Mouse (Mus musculus): ENCODE measurements around the gene Lrrc4c. TPM values are rescaled to one million over a fixed set of nuclear protein-coding genes. Genes with fewer than 3 reads are reported as not detected.

Lrrc4c gene
- polyA plus RNA-seq, 1 experiment from 2014 or later, result 0.49 TPM

DNA sequence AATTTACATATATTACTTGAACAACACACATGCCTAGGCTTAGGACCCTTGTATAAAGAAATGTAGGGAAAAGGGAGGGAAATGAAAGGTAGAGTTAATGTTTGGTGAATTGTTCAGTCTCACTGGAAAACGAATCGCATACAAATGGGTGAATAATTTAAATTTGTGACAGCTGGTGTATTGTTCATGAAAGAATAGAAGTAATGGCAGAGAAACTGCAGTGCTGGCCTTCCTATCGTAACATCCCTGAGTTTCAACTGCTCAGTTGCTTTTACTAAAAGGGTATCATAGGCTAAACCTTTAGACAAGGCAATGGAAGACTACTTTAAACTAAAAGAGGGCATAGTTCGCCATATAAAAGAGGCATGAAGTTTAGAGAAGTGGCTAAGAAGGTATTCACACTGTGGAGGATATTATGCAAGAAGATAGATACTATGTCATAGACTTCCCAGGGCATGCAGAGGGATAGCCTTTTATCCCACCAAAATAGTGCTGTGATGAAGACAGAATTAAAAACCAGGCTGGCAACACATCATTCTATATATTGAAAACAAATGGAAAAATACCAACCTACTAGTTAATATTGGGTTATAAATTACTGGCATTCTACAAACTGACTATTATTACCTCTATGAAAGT is 879.1 kb downstream of the Lrrc4c start:
- no peak overlapping the region for H3K4me3 ChIP-seq (ENCODE audit: low read length)
- no peaks in the 10 kb centered on the region for H3K36me3 ChIP-seq (ENCODE audit: control insufficient read depth, insufficient read depth, low read length)
- ATAC-seq (ENCODE audit: low read depth), result no peak
- H3K9me3 ChIP-seq (ENCODE audit: control insufficient read depth, low read length), result no peaks in the 10 kb centered on the region
- H3K9ac ChIP-seq (ENCODE audit: low read length), result no peak overlapping the region
- H3K4me2 ChIP-seq (ENCODE audit: low read depth, low read length), result no peak overlapping the region
- H3K27me3 ChIP-seq (ENCODE audit: control insufficient read depth, insufficient read depth, low read depth, low read length), result no peaks in the 10 kb centered on the region
- H3K4me1 ChIP-seq (replicated peaks; ENCODE audit: control insufficient read depth, insufficient read depth, low read length), result no peaks in the 10 kb centered on the region
- 71% methylated on average over 4 of the region's 4 CpGs for WGBS
- H3K27ac ChIP-seq (ENCODE audit: low read length), result no peak overlapping the region

- no peak overlapping the region for H3K4me2 ChIP-seq (ENCODE audit: low read depth, low read length)
- ATAC-seq (ENCODE audit: low read depth), result no peak
- no peak overlapping the region for H3K27ac ChIP-seq (ENCODE audit: low read length)
- no peak overlapping the region for H3K4me3 ChIP-seq (ENCODE audit: low read length)
- no peaks in the 10 kb centered on the region for H3K9me3 ChIP-seq (ENCODE audit: control insufficient read depth, low read length)
- H3K27me3 ChIP-seq (ENCODE audit: control insufficient read depth, insufficient read depth, low read depth, low read length), result no peaks in the 10 kb centered on the region
- WGBS, result 64% methylated on average over 3 of the region's 3 CpGs
- no peak overlapping the region for H3K9ac ChIP-seq (ENCODE audit: low read length)
- no peaks in the 10 kb centered on the region for H3K4me1 ChIP-seq (replicated peaks; ENCODE audit: control insufficient read depth, insufficient read depth, low read length)
- no peaks in the 10 kb centered on the region for H3K36me3 ChIP-seq (ENCODE audit: control insufficient read depth, insufficient read depth, low read length)
These were observed 915.0 kb downstream of the Lrrc4c start for GRCm38 (mm10) chr2:97232966-97233365.

GRCm38 (mm10) chr2:97234074-97234473 is 916.1 kb downstream of the Lrrc4c start:
- H3K9me3 ChIP-seq (ENCODE audit: control insufficient read depth, low read length), result no peaks in the 10 kb centered on the region
- no peak for ATAC-seq (ENCODE audit: low read depth)
- 52% methylated on average over 1 of the region's 1 CpGs for WGBS

DNA sequence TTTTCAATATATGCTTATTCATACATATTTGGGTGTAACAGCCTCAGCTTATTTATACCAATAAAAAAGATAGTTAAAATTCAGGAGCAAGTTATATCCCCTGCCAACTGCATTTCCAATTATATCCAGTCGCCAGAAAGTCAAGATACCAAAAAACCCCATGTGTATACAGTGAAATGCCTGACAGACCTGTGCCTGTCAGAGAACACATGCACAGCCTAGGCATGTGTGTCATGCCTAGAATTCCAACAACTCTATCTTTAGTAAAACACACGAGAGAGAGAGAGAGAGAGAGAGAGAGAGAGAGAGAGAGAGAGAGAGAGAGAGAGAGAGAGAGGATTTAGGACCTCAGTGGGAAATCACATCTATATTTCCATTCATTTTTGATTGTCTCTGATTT is 956.7 kb downstream of the Lrrc4c start:
- ATAC-seq (ENCODE audit: low read depth), result no peak

More at GRCm38 (mm10) chr2:97234074-97234473, 916.1 kb downstream of the Lrrc4c start:
- H3K4me3 ChIP-seq (ENCODE audit: low read length), result no peak overlapping the region
- no peaks in the 10 kb centered on the region for H3K4me1 ChIP-seq (replicated peaks; ENCODE audit: control insufficient read depth, insufficient read depth, low read length)
- H3K4me2 ChIP-seq (ENCODE audit: low read depth, low read length), result no peak overlapping the region
- H3K27ac ChIP-seq (ENCODE audit: low read length), result no peak overlapping the region
- no peaks in the 10 kb centered on the region for H3K36me3 ChIP-seq (ENCODE audit: control insufficient read depth, insufficient read depth, low read length)
- H3K27me3 ChIP-seq (ENCODE audit: control insufficient read depth, insufficient read depth, low read depth, low read length), result no peaks in the 10 kb centered on the region
- H3K9ac ChIP-seq (ENCODE audit: low read length), result no peak overlapping the region

GRCm38 (mm10) chr2:97284986-97285385 is 967.0 kb downstream of the Lrrc4c start:
- no peak overlapping the region for H3K27ac ChIP-seq (ENCODE audit: low read length)
- no peak overlapping the region for H3K9ac ChIP-seq (ENCODE audit: low read length)
- H3K4me2 ChIP-seq (ENCODE audit: low read depth, low read length), result no peak overlapping the region
- H3K4me1 ChIP-seq (replicated peaks; ENCODE audit: control insufficient read depth, insufficient read depth, low read length), result no peaks in the 10 kb centered on the region
- no peaks in the 10 kb centered on the region for H3K27me3 ChIP-seq (ENCODE audit: control insufficient read depth, insufficient read depth, low read depth, low read length)
- H3K36me3 ChIP-seq (ENCODE audit: control insufficient read depth, insufficient read depth, low read length), result no peaks in the 10 kb centered on the region
- no peak overlapping the region for H3K4me3 ChIP-seq (ENCODE audit: low read length)
- H3K9me3 ChIP-seq (ENCODE audit: control insufficient read depth, low read length), result no peaks in the 10 kb centered on the region
- ATAC-seq (ENCODE audit: low read depth), result no peak

More for the DNA sequence above, 956.7 kb downstream of the Lrrc4c start:
- Histone ChIP-seq H3K4me2 (ENCODE audit: low read depth, low read length) (no peak overlapping the region), H3K4me1 (replicated peaks; ENCODE audit: control insufficient read depth, insufficient read depth, low read length) (no peaks in the 10 kb centered on the region), H3K27ac (ENCODE audit: low read length) (no peak overlapping the region), H3K9ac (ENCODE audit: low read length) (no peak overlapping the region), H3K4me3 (ENCODE audit: low read length) (no peak overlapping the region), H3K9me3 (ENCODE audit: control insufficient read depth, low read length) (no peaks in the 10 kb centered on the region), H3K27me3 (ENCODE audit: control insufficient read depth, insufficient read depth, low read depth, low read length) (no peaks in the 10 kb centered on the region), H3K36me3 (ENCODE audit: control insufficient read depth, insufficient read depth, low read length) (no peaks in the 10 kb centered on the region)
- 36% methylated on average over 2 of the region's 2 CpGs for WGBS

GRCm38 (mm10) chr2:97294216-97294615 is 976.2 kb downstream of the Lrrc4c start:
- Histone ChIP-seq H3K9ac (ENCODE audit: low read length) (no peak overlapping the region), H3K27me3 (ENCODE audit: control insufficient read depth, insufficient read depth, low read depth, low read length) (no peaks in the 10 kb centered on the region), H3K4me3 (ENCODE audit: low read length) (no peak overlapping the region), H3K27ac (ENCODE audit: low read length) (no peak overlapping the region), H3K4me2 (ENCODE audit: low read depth, low read length) (no peak overlapping the region), H3K36me3 (ENCODE audit: control insufficient read depth, insufficient read depth, low read length) (no peaks in the 10 kb centered on the region), H3K9me3 (ENCODE audit: control insufficient read depth, low read length) (no peaks in the 10 kb centered on the region), H3K4me1 (replicated peaks; ENCODE audit: control insufficient read depth, insufficient read depth, low read length) (no peaks in the 10 kb centered on the region)
- WGBS, result 77% methylated on average over 3 of the region's 3 CpGs
- no peak for ATAC-seq (ENCODE audit: low read depth)

DNA sequence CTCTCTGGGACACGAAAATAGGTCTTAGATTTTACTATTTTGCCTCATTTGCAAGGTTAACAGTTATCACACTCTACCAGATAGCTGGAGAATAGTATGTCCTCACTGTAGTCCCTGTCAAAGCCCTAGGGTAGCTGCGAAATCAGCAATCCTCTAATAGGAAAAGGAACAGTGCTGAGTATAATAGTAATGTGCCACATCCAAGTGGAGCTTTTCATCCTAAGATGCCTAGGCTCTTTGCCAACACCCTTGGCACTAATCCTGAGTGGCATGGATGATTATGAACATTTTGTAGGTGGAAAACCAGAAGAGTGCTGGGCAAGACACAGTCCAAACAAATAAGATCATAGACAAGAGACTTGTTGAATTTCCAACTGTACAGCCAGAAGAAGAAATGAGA is 981.7 kb downstream of the Lrrc4c start:
- H3K9me3 ChIP-seq (ENCODE audit: control insufficient read depth, low read length), result no peaks in the 10 kb centered on the region
- H3K4me3 ChIP-seq (ENCODE audit: low read length), result no peak overlapping the region
- no peak overlapping the region for H3K27ac ChIP-seq (ENCODE audit: low read length)
- no peak overlapping the region for H3K9ac ChIP-seq (ENCODE audit: low read length)
- WGBS, result 60% methylated on average over 2 of the region's 2 CpGs
- H3K36me3 ChIP-seq (ENCODE audit: control insufficient read depth, insufficient read depth, low read length), result no peaks in the 10 kb centered on the region
- H3K4me1 ChIP-seq (replicated peaks; ENCODE audit: control insufficient read depth, insufficient read depth, low read length), result no peaks in the 10 kb centered on the region
- no peak for ATAC-seq (ENCODE audit: low read depth)
- no peak overlapping the region for H3K4me2 ChIP-seq (ENCODE audit: low read depth, low read length)
- H3K27me3 ChIP-seq (ENCODE audit: control insufficient read depth, insufficient read depth, low read depth, low read length), result no peaks in the 10 kb centered on the region

DNA sequence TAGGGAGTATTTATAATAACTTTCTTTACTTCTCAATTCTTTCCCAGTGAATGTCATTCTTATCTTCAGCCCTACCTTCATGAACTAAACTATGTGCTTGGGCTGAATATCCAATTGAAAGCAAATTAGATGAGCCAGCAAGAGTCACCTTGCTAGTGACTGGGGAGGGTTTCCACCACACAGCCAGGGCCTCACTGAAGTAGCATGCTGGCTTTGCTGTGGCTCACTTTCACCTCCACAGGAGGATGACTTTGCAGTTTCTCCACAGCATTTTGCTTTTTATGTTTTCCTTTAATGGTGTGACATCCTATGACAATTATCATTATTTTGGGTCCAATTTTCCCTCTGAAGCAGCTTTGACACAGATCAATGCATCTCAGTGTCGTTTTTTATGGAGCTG is 1000.0 kb downstream of the Lrrc4c start:
- no peaks in the 10 kb centered on the region for H3K4me1 ChIP-seq (replicated peaks; ENCODE audit: control insufficient read depth, insufficient read depth, low read length)
- no peak overlapping the region for H3K4me2 ChIP-seq (ENCODE audit: low read depth, low read length)
- H3K27ac ChIP-seq (ENCODE audit: low read length), result no peak overlapping the region
- 58% methylated on average over 1 of the region's 1 CpGs for WGBS
- ATAC-seq (ENCODE audit: low read depth), result no peak
- no peak overlapping the region for H3K4me3 ChIP-seq (ENCODE audit: low read length)
- no peak overlapping the region for H3K9ac ChIP-seq (ENCODE audit: low read length)
- no peaks in the 10 kb centered on the region for H3K36me3 ChIP-seq (ENCODE audit: control insufficient read depth, insufficient read depth, low read length)
- H3K9me3 ChIP-seq (ENCODE audit: control insufficient read depth, low read length), result no peaks in the 10 kb centered on the region
- no peaks in the 10 kb centered on the region for H3K27me3 ChIP-seq (ENCODE audit: control insufficient read depth, insufficient read depth, low read depth, low read length)

DNA sequence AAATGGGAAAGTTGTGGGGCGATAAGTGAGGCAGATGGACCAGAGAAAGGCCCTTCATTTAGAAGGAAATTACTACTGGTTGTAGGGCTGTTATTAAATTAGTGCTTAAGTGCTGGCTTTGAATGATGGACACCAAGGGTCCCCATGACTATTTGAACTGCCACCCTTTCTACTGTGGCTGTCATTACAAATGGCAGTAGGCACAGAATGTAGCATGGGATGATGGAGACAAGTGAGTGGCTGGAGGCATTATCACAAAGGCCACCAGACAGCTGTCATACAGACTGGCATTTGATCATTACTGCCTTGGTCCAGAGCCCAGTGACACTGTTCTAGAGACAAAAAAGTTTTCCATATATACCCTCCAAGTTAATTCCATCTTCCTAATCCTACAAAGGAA is 1000.6 kb downstream of the Lrrc4c start:
- Histone ChIP-seq H3K4me1 (replicated peaks; ENCODE audit: control insufficient read depth, insufficient read depth, low read length) (no peaks in the 10 kb centered on the region), H3K4me2 (ENCODE audit: low read depth, low read length) (no peak overlapping the region), H3K4me3 (ENCODE audit: low read length) (no peak overlapping the region), H3K9me3 (ENCODE audit: control insufficient read depth, low read length) (no peaks in the 10 kb centered on the region), H3K36me3 (ENCODE audit: control insufficient read depth, insufficient read depth, low read length) (no peaks in the 10 kb centered on the region), H3K27me3 (ENCODE audit: control insufficient read depth, insufficient read depth, low read depth, low read length) (no peaks in the 10 kb centered on the region), H3K27ac (ENCODE audit: low read length) (no peak overlapping the region), H3K9ac (ENCODE audit: low read length) (no peak overlapping the region)
- ATAC-seq (ENCODE audit: low read depth), result no peak
- WGBS, result 81% methylated on average over 1 of the region's 1 CpGs

Data from lung, embryonic 16.5 days (tissue).